Mouse (Mus musculus) limb, embryonic 14.5 days (tissue): ENCODE measurements around the gene Cxcr4. TPM values are rescaled to one million over a fixed set of nuclear protein-coding genes. Genes with fewer than 3 reads are reported as not detected.

Source experiments
- ATAC-seq: fragments of 200-750 bp; cut with Nextera tagmentation; 2 replicates; pipeline ENCODE4 v1.8.0; 2017; ENCODE audit warnings: low read depth, moderate number of reproducible peaks, moderate TSS enrichment; ENCODE audit not compliant: low FRiP score
- DNase-seq: peaks from one replicate; pipeline ENCODE4 v3.0.0-alpha.2; 2015; ENCODE audit warnings: low spot score
- H3K27ac ChIP-seq: fragments of 300-500 bp; sonication (generic); replicated peaks from 2 replicates; pipeline ENCODE4 v1.5.1; 2014; ENCODE audit warnings: low read depth, mild to moderate bottlenecking, low read length, moderate library complexity, mixed read lengths
- H3K27me3 ChIP-seq: fragments of 300-500 bp; sonication (generic); 2 replicates; pipeline ENCODE4 v1.6.1; 2014; ENCODE audit warnings: low read length, mixed read lengths; ENCODE audit not compliant: control insufficient read depth, insufficient read depth
- H3K36me3 ChIP-seq: fragments of 300-500 bp; sonication (generic); 2 replicates; pipeline ENCODE4 v1.6.1; 2014; ENCODE audit warnings: mild to moderate bottlenecking, low read length, moderate library complexity, mixed read lengths; ENCODE audit not compliant: control insufficient read depth, insufficient read depth
- H3K4me1 ChIP-seq: fragments of 300-500 bp; sonication (generic); 2 replicates; pipeline ENCODE4 v1.6.1; 2014; ENCODE audit warnings: antibody characterized with exemption, low read length, mixed read lengths; ENCODE audit not compliant: control insufficient read depth, insufficient read depth
- H3K4me2 ChIP-seq: fragments of 300-500 bp; sonication (generic); replicated peaks from 2 replicates; pipeline ENCODE4 v1.6.1; 2014; ENCODE audit warnings: low read depth, mild to moderate bottlenecking, low read length, moderate library complexity; ENCODE audit not compliant: severe bottlenecking
- H3K4me3 ChIP-seq: fragments of 300-500 bp; sonication (generic); replicated peaks from 2 replicates; pipeline ENCODE4 v1.5.1; 2014; ENCODE audit warnings: low read length
- H3K9ac ChIP-seq: fragments of 300-500 bp; sonication (generic); 2 replicates; pipeline ENCODE4 v1.6.1; 2014; ENCODE audit warnings: mild to moderate bottlenecking, low read depth, low read length, moderate library complexity; ENCODE audit not compliant: severe bottlenecking
- H3K9me3 ChIP-seq: fragments of 300-500 bp; sonication (generic); 2 replicates; pipeline ENCODE4 v1.6.1; 2016; ENCODE audit warnings: low read length; ENCODE audit not compliant: control insufficient read depth
- POLR2A ChIP-seq: fragments of 200-500 bp; IDR thresholded peaks from 2 replicates; pipeline ENCODE4 v1.8.0; 2012; ENCODE audit warnings: inconsistent platforms, mild to moderate bottlenecking, moderate library complexity, borderline replicate concordance; ENCODE audit not compliant: insufficient read depth, insufficient read length; ENCODE audit errors: extremely low read depth
- WGBS: fragments of 180-500 bp; shearing (Covaris S2); extraction: QIAGEN DNeasy Blood & Tissue Kit; methylation state at CpG from one replicate; pipeline ENCODE4 v1.1.7; 2014; 5-methylcytosine and 5-hydroxymethylcytosine counted together
- polyA plus RNA-seq, 2 experiments: library from polyadenylated mRNA; depleted of rRNA in 1 of 2; stranded (reverse) in 1 of 2; unstranded in 1 of 2; fragments of >200 nt; fragmentation: Nextera tagmentation in 1 of 2; extraction: Ambion mirVana in 1 of 2; gene quantifications; 2 replicates each; pipeline versions ENCODE4 v1.2.1 to v1.2.3; 2012 to 2014

The Cxcr4 gene
- polyA plus RNA-seq, 2 experiments: 2.9 to 28.6 TPM

DNA sequence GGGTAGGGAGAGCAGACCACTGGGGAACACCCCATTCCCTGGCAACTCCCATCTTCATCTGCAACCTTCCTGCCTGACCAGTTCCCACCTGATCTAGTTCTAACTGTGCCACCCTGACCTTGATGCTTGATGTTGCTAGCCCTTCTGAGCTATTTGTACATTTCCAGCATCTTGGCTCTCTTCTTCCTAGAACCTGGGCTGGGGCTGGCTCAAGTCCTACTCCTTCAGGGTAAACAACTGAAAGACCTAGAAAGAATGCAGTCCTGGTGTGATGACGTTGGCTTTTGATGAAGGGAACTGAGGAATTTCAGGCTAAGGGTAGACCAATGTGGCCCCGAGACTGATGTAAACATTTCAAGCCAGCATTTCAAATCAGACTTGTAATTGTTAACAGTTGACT, 24.5 kb upstream of the Cxcr4 start:
- Histone ChIP-seq H3K4me3 (no peak overlapping the region), H3K36me3 (no peaks in the 10 kb centered on the region), H3K27ac (no peak overlapping the region), H3K4me2 (no peak overlapping the region), H3K9ac (no peak overlapping the region), H3K4me1 (peaks cover 11% of the 10 kb centered on the region), H3K27me3 (no peaks in the 10 kb centered on the region), H3K9me3 (no peaks in the 10 kb centered on the region)
- ATAC-seq: no peak
- TF ChIP-seq POLR2A: no peak
- 41% methylated on average over 2 of the region's 2 CpGs for WGBS
- DNase-seq: no peak

- no peak overlapping the region for H3K4me2 ChIP-seq
- WGBS: 50% methylated on average over 2 of the region's 2 CpGs
- no peaks in the 10 kb centered on the region for H3K36me3 ChIP-seq
- no peak overlapping the region for H3K27ac ChIP-seq
- ATAC-seq: no peak
- H3K27me3 ChIP-seq: no peaks in the 10 kb centered on the region
- no peak for DNase-seq
- H3K9ac ChIP-seq: no peak overlapping the region
- H3K4me3 ChIP-seq: no peak overlapping the region
- H3K9me3 ChIP-seq: no peaks in the 10 kb centered on the region
- H3K4me1 ChIP-seq: peaks cover 11% of the 10 kb centered on the region
- no peak for TF ChIP-seq POLR2A
Observed at GRCm38 (mm10) chr1:128615459-128615806, 23.3 kb upstream of the Cxcr4 start.

- TF ChIP-seq POLR2A: no peak
- no peak overlapping the region for H3K4me3 ChIP-seq
- no peaks in the 10 kb centered on the region for H3K27me3 ChIP-seq
- DNase-seq (peak; percentile 65), ATAC-seq (peak; percentile 45)
- H3K9me3 ChIP-seq: no peaks in the 10 kb centered on the region
- H3K36me3 ChIP-seq: no peaks in the 10 kb centered on the region
- no peak overlapping the region for H3K4me2 ChIP-seq
- 43% methylated on average over 7 of the region's 7 CpGs for WGBS
- no peak overlapping the region for H3K27ac ChIP-seq
- peaks cover 11% of the 10 kb centered on the region for H3K4me1 ChIP-seq
- H3K9ac ChIP-seq: no peak overlapping the region
Observed at GRCm38 (mm10) chr1:128614653-128615458, 22.8 kb upstream of the Cxcr4 start.

- Histone ChIP-seq H3K4me2 (no peak overlapping the region), H3K4me1 (no peaks in the 10 kb centered on the region), H3K36me3 (no peaks in the 10 kb centered on the region), H3K27me3 (no peaks in the 10 kb centered on the region), H3K27ac (no peak overlapping the region), H3K9me3 (no peaks in the 10 kb centered on the region), H3K4me3 (no peak overlapping the region), H3K9ac (no peak overlapping the region)
- ATAC-seq (no peak), DNase-seq (no peak)
- TF ChIP-seq POLR2A: no peak
- WGBS: 74% methylated on average over 6 of the region's 6 CpGs
Observed at GRCm38 (mm10) chr1:128608119-128608518, 16.0 kb upstream of the Cxcr4 start.

GRCm38 (mm10) chr1:128607423-128607822, 15.3 kb upstream of the Cxcr4 start:
- no peak for TF ChIP-seq POLR2A
- Histone ChIP-seq H3K36me3 (no peaks in the 10 kb centered on the region), H3K9ac (no peak overlapping the region), H3K4me1 (no peaks in the 10 kb centered on the region), H3K9me3 (no peaks in the 10 kb centered on the region), H3K4me3 (no peak overlapping the region), H3K4me2 (no peak overlapping the region), H3K27me3 (no peaks in the 10 kb centered on the region), H3K27ac (no peak overlapping the region)
- ATAC-seq (no peak), DNase-seq (no peak)
- 70% methylated on average over 3 of the region's 3 CpGs for WGBS

DNA sequence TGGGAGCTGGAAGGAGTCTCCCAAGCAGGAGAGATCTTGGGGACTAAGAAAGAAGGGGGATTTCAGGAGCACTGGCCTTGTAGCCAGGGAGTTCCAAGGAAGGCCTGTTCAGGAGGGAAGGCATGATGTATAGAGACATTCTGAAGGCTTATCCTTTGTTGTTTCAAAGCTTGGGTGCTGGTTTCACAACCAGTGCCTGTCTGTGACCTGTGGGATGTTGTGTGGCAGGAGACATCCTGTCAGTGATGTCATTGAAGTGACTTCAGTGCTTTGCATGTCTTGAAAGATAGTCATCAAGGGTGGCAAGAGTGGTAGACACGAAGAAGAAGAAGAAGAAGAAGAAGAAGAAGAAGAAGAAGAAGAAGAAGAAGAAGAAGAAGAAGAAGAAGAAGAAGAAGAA, 13.7 kb upstream of the Cxcr4 start:
- H3K4me1 ChIP-seq: no peaks in the 10 kb centered on the region
- WGBS: 66% methylated on average over 1 of the region's 1 CpGs
- DNase-seq: no peak
- no peak overlapping the region for H3K27ac ChIP-seq
- H3K4me3 ChIP-seq: no peak overlapping the region
- no peak for ATAC-seq
- H3K9ac ChIP-seq: no peak overlapping the region
- no peak for TF ChIP-seq POLR2A
- no peaks in the 10 kb centered on the region for H3K36me3 ChIP-seq
- H3K27me3 ChIP-seq: no peaks in the 10 kb centered on the region
- H3K4me2 ChIP-seq: no peak overlapping the region
- no peaks in the 10 kb centered on the region for H3K9me3 ChIP-seq
